Mouse (Mus musculus): ENCODE results near the gene Smarcb1. TPM values are rescaled to one million over a fixed set of nuclear protein-coding genes. Genes with fewer than 3 reads are reported as not detected.

Smarcb1 gene
- polyA plus RNA-seq, 1 experiment from 2014 or later, result 282 TPM

DNA sequence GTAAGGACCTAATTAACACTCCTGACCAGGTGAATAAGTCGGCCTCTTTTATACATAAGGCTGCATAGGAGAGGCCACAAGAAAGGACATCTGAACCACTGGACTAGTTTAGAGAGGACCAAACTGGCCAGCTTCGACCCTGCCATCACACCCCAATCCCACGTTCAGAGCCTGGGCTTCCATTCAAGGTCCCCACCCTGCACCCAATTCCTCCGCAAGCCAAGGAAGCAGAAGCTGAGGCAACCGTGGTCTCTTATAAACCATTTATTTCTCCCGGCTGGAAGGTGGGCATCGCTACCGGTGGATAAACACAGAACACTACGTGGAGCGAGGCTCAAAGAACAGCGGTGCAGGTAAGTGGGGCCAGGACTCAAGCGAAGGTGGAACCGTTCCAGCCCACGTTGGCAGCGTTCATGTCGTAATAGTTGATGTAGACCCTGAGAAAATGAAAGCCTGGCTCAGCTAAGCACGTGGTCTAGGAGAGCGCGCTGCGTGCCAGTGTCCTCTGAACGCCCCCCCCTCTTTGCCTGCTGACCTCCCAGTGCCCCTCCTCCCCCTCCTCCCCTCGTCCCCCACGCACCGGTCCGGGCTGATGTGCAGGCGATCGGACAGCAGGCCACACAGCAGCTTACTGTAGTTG is 62.2 kb downstream of the Smarcb1 start:
- Histone ChIP-seq H3K9me3 (no peaks in the 10 kb centered on the region), H3K4me3 (peak overlapping the region; percentile 77), H3K36me3 (peaks cover 22% of the 10 kb centered on the region), H3K27ac (peak overlapping the region; percentile 89; the same call in 1 of the 2 replicates), H3K4me2 (replicated peaks) (peak overlapping the region; percentile 82), H3K27me3 (replicated peaks) (no peaks in the 10 kb centered on the region), H3K9ac (peak overlapping the region; percentile 95), H3K4me1 (peaks cover 28% of the 10 kb centered on the region)
- 3% methylated on average over 27 of the region's 27 CpGs for WGBS
- peak; percentile 81 for ATAC-seq (ENCODE audit: low FRiP score, low read depth)

DNA sequence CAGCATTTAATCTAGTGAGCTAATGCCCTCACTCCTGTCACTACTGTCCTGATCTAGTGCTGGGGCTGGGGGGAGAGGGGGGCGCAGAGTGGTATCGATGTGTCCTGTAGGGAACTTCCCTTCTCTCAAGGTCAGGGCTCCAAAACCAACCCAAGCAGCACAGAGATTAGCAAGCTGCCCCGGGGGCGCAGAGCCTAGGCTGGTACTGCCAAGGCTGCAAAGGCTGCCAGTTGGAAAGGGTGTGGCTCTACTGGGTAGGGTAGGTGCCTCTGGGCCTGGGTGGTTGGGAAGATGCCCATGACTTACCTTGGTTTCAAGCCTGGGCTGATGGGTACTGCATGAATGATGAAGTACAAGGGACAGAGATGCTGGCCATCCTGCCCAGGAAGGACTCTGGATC is 63.8 kb downstream of the Smarcb1 start:
- Histone ChIP-seq H3K27ac (no peak overlapping the region), H3K4me2 (replicated peaks) (0 out of 2 replicates have a peak overlapping the region, but pooled peaks have one; percentile 6), H3K9ac (no peak overlapping the region), H3K4me1 (peaks cover 28% of the 10 kb centered on the region), H3K9me3 (no peaks in the 10 kb centered on the region), H3K36me3 (peaks cover 22% of the 10 kb centered on the region), H3K27me3 (replicated peaks) (no peaks in the 10 kb centered on the region), H3K4me3 (no peak overlapping the region)
- no peak for ATAC-seq (ENCODE audit: low FRiP score, low read depth)
- WGBS, result 96% methylated on average over 4 of the region's 4 CpGs

DNA sequence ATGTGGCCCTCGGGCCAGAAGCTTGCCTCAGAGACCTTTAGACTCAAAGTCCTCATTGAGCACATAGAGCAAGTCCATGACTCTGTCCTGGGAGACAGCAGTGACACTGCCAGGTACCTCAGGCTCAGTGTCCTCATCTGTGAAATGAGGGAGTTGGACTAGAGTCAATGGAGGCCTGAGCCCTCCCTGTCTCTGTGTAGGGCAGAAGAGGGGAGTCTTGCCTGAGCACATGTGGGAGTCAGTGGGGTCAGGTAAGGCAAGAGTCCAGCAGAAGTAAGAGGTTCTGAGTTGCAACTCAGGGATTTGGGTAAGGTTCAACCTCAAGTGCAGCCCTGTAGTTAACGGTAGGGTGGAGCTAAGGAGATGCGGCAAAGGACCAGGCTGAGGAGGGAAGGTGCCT is 64.4 kb downstream of the Smarcb1 start:
- Histone ChIP-seq H3K4me2 (replicated peaks) (no peak overlapping the region), H3K4me3 (no peak overlapping the region), H3K4me1 (peaks cover 28% of the 10 kb centered on the region), H3K27ac (no peak overlapping the region), H3K27me3 (replicated peaks) (no peaks in the 10 kb centered on the region), H3K36me3 (peaks cover 22% of the 10 kb centered on the region), H3K9ac (no peak overlapping the region), H3K9me3 (no peaks in the 10 kb centered on the region)
- WGBS, result 89% methylated on average over 3 of the region's 3 CpGs
- no peak for ATAC-seq (ENCODE audit: low FRiP score, low read depth)

GRCm38 (mm10) chr10:75856155-75856907 is 65.1 kb downstream of the Smarcb1 start:
- Histone ChIP-seq H3K4me3 (no peak overlapping the region), H3K27ac (no peak overlapping the region), H3K27me3 (replicated peaks) (no peaks in the 10 kb centered on the region), H3K4me2 (replicated peaks) (no peak overlapping the region), H3K36me3 (peaks cover 22% of the 10 kb centered on the region), H3K9ac (no peak overlapping the region), H3K4me1 (peaks cover 32% of the 10 kb centered on the region), H3K9me3 (no peaks in the 10 kb centered on the region)
- no peak for ATAC-seq (ENCODE audit: low FRiP score, low read depth)
- WGBS, result 82% methylated on average over 11 of the region's 11 CpGs

DNA sequence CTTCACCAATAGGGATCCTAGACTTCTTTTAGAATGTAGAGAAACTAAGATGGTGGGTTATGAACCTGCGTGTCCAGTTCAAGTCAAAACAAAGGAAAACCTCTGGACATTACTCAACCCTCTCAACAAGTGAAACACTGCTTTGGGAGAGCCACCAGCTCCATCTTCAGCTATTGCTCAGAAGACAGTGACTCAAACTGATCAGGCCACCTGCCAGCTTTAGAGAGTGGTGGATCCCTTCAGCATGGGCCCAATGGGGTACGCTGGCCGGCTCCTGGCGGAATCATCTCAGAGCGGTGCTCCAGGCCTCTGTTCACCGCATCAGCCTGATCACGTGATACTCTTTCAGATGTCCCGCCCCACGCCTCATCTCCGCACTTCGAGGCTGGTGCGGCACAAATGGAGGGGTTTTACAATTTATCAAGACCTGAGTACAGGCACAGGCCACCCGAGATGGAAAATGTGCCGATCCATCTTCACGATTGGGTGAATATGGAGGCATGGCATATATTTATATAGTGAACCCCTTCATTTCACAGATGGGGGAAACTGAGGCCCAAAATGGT is 65.9 kb downstream of the Smarcb1 start:
- no peaks in the 10 kb centered on the region for H3K27me3 ChIP-seq (replicated peaks)
- no peak overlapping the region for H3K4me3 ChIP-seq
- ATAC-seq (ENCODE audit: low FRiP score, low read depth), result no peak
- H3K4me1 ChIP-seq, result peaks cover 28% of the 10 kb centered on the region
- H3K4me2 ChIP-seq (replicated peaks), result no peak overlapping the region
- WGBS, result 91% methylated on average over 15 of the region's 15 CpGs
- no peak overlapping the region for H3K27ac ChIP-seq
- no peak overlapping the region for H3K9ac ChIP-seq
- peaks cover 22% of the 10 kb centered on the region for H3K36me3 ChIP-seq
- H3K9me3 ChIP-seq, result no peaks in the 10 kb centered on the region

- ATAC-seq (ENCODE audit: low FRiP score, low read depth), result no peak
- no peak overlapping the region for H3K4me2 ChIP-seq (replicated peaks)
- H3K36me3 ChIP-seq, result peaks cover 22% of the 10 kb centered on the region
- no peak overlapping the region for H3K9ac ChIP-seq
- H3K4me1 ChIP-seq, result peaks cover 31% of the 10 kb centered on the region
- H3K9me3 ChIP-seq, result no peaks in the 10 kb centered on the region
- no peaks in the 10 kb centered on the region for H3K27me3 ChIP-seq (replicated peaks)
- H3K4me3 ChIP-seq, result no peak overlapping the region
- WGBS, result 82% methylated on average over 6 of the region's 6 CpGs
- H3K27ac ChIP-seq, result no peak overlapping the region
These were observed 66.6 kb downstream of the Smarcb1 start for GRCm38 (mm10) chr10:75854791-75855190.

- Histone ChIP-seq H3K27ac (no peak overlapping the region), H3K9ac (no peak overlapping the region), H3K4me1 (peaks cover 31% of the 10 kb centered on the region), H3K27me3 (replicated peaks) (no peaks in the 10 kb centered on the region), H3K4me2 (replicated peaks) (no peak overlapping the region), H3K9me3 (no peaks in the 10 kb centered on the region), H3K4me3 (no peak overlapping the region), H3K36me3 (peaks cover 22% of the 10 kb centered on the region)
- 50% methylated on average over 5 of the region's 5 CpGs for WGBS
- peak; percentile 10; the same call in 1 of the 2 replicates for ATAC-seq (ENCODE audit: low FRiP score, low read depth)
These were observed 67.3 kb downstream of the Smarcb1 start for GRCm38 (mm10) chr10:75854096-75854495.

DNA sequence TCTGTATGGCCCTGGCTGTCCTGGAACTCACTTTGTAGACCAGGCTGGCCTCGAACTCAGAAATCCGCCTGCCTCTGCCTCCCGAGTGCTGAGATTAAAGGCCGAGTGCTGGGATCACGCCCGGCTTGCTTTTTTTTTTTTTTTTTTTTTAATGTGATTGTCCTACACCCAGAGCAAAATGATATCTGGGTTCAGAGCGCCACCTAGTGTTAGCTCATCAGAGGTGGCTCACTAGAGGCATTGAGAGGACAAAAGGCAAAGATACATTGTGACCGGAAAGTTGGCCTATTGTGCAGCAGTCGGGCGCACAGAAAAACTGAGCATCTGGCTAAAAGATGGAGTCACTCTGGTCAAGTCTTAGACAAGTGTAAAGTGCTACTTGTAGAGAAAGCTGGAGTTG is 68.0 kb downstream of the Smarcb1 start:
- no peak overlapping the region for H3K4me3 ChIP-seq
- H3K4me1 ChIP-seq, result peaks cover 24% of the 10 kb centered on the region
- peaks cover 22% of the 10 kb centered on the region for H3K36me3 ChIP-seq
- no peak overlapping the region for H3K4me2 ChIP-seq (replicated peaks)
- peak; percentile 44; the same call in 1 of the 2 replicates for ATAC-seq (ENCODE audit: low FRiP score, low read depth)
- WGBS, result 25% methylated on average over 10 of the region's 10 CpGs
- H3K27me3 ChIP-seq (replicated peaks), result no peaks in the 10 kb centered on the region
- H3K9me3 ChIP-seq, result no peaks in the 10 kb centered on the region
- no peak overlapping the region for H3K27ac ChIP-seq
- H3K9ac ChIP-seq, result no peak overlapping the region

DNA sequence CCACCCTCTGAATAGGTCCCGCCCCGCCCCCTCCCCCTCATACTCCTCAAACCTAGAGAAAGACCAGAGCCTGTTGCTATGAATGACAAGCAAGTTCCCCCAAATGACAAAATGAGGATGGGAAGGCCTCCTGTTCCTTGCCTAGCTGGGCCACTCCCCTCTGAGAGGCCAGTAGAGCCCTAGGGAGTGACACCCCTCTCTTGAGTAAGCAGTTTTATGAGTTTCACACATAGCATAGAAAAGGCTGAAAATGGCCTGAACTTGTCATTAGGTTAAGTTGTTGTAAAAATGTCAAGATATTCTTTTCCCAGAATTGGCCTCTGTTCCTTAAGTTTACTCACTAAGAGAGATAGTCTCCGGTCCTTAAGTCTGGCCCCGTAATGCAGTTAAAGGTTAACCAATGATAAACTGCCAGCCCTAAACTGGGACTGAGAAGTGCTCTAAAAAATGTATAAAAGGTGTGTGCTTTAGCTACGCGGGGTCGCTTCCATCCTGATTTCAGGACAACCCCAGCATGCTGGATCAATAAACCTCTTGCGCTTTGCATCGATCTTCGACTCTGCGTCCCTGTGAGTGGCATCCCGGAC is 68.8 kb downstream of the Smarcb1 start:
- Histone ChIP-seq H3K27ac (no peak overlapping the region), H3K36me3 (peaks cover 14% of the 10 kb centered on the region), H3K4me1 (peaks cover 16% of the 10 kb centered on the region), H3K9ac (no peak overlapping the region), H3K27me3 (replicated peaks) (no peaks in the 10 kb centered on the region), H3K4me3 (no peak overlapping the region), H3K9me3 (no peaks in the 10 kb centered on the region), H3K4me2 (replicated peaks) (no peak overlapping the region)
- WGBS, result 88% methylated on average over 12 of the region's 12 CpGs
- no peak for ATAC-seq (ENCODE audit: low FRiP score, low read depth)

- 32% methylated on average over 3 of the region's 3 CpGs for WGBS
These were observed 69.7 kb downstream of the Smarcb1 start for GRCm38 (mm10) chr10:75851681-75852080.

DNA sequence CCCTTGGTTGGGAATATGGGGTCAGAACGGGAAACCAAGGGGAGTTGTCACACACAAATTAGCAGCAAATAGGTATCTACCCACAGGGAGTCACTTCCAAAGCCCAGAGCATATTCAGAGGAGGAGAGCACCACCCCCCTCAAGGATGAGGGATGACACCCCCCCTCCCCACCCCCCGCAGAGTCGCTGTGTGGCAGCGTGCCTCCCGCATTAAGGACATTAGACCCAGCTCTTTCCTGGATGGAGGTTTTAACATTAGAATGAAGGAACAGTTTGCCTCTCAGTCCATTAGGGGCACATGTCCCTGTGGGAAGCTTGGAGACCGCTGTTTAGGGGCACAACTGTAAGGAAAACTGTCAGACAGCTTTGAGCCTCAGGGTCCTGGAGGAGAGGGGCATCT is 70.3 kb downstream of the Smarcb1 start:
- no peaks in the 10 kb centered on the region for H3K36me3 ChIP-seq
- H3K4me1 ChIP-seq, result peaks cover 14% of the 10 kb centered on the region
- no peaks in the 10 kb centered on the region for H3K27me3 ChIP-seq (replicated peaks)
- no peak for ATAC-seq (ENCODE audit: low FRiP score, low read depth)
- no peak overlapping the region for H3K27ac ChIP-seq
- H3K4me2 ChIP-seq (replicated peaks), result 0 out of 2 replicates have a peak overlapping the region, but pooled peaks have one; percentile 13
- H3K9ac ChIP-seq, result no peak overlapping the region
- no peaks in the 10 kb centered on the region for H3K9me3 ChIP-seq
- WGBS, result 2% methylated on average over 6 of the region's 6 CpGs
- no peak overlapping the region for H3K4me3 ChIP-seq

More at GRCm38 (mm10) chr10:75851681-75852080, 69.7 kb downstream of the Smarcb1 start:
- ATAC-seq (ENCODE audit: low FRiP score, low read depth), result no peak
- Histone ChIP-seq H3K9ac (no peak overlapping the region), H3K27me3 (replicated peaks) (no peaks in the 10 kb centered on the region), H3K27ac (no peak overlapping the region), H3K4me1 (peaks cover 14% of the 10 kb centered on the region), H3K9me3 (no peaks in the 10 kb centered on the region), H3K4me3 (no peak overlapping the region), H3K36me3 (peaks cover 4% of the 10 kb centered on the region; the same call in 1 of the 2 replicates), H3K4me2 (replicated peaks) (peak overlapping the region; percentile 13; the same call in 1 of the 2 replicates)

- ATAC-seq (ENCODE audit: low FRiP score, low read depth), result no peak
These were observed 73.0 kb downstream of the Smarcb1 start for GRCm38 (mm10) chr10:75848382-75848781.

More at GRCm38 (mm10) chr10:75848382-75848781, 73.0 kb downstream of the Smarcb1 start:
- Histone ChIP-seq H3K9me3 (no peaks in the 10 kb centered on the region), H3K9ac (no peak overlapping the region), H3K4me2 (replicated peaks) (no peak overlapping the region), H3K27me3 (replicated peaks) (no peaks in the 10 kb centered on the region), H3K4me1 (peaks cover 14% of the 10 kb centered on the region), H3K36me3 (no peaks in the 10 kb centered on the region), H3K4me3 (no peak overlapping the region), H3K27ac (no peak overlapping the region)
- WGBS, result 19% methylated on average over 3 of the region's 3 CpGs

All from neural tube, embryonic 12.5 days (tissue).